Mouse (Mus musculus) liver, embryonic 14.5 days (tissue): Measurements from ENCODE around the gene Cdh8. TPM values are rescaled to one million over a fixed set of nuclear protein-coding genes. Genes with fewer than 3 reads are reported as not detected.

Experiments used
- ATAC-seq: fragments of 200-750 bp; cut with Nextera tagmentation; 2 replicates; pipeline ENCODE4 v1.8.0; 2017; ENCODE audit warnings: moderate number of reproducible peaks, mild to moderate bottlenecking, moderate library complexity; ENCODE audit not compliant: insufficient read depth
- DNase-seq, 3 experiments: peaks; one replicate each; pipeline ENCODE4 v3.0.0-alpha.2; 2012 to 2013; ENCODE audit warnings: low read depth in 3 of 3, low spot score in 3 of 3
- H3K27ac ChIP-seq: fragments of 300-500 bp; sonication (generic); 2 replicates; pipeline ENCODE4 v1.5.1; 2014; ENCODE audit warnings: moderate library complexity, mild to moderate bottlenecking, control low read depth, inconsistent platforms
- H3K27me3 ChIP-seq: fragments of 300-500 bp; sonication (generic); 2 replicates; pipeline ENCODE4 v1.6.1; 2014; ENCODE audit warnings: mild to moderate bottlenecking, low read length, moderate library complexity; ENCODE audit not compliant: control insufficient read depth, insufficient read depth
- H3K36me3 ChIP-seq: fragments of 300-500 bp; sonication (generic); replicated peaks from 2 replicates; pipeline ENCODE4 v1.6.1; 2014; ENCODE audit warnings: low read depth; ENCODE audit not compliant: control insufficient read depth, insufficient read depth
- H3K4me1 ChIP-seq, 2 experiments: fragments of 200-500 bp in 1 of 2; fragments of 300-500 bp in 1 of 2; sonication (generic) in 1 of 2; replicated peaks; 2 replicates each; pipeline ENCODE4 v1.6.1; 2012 to 2014; ENCODE audit warnings: antibody characterized with exemption in 1 of 2, inconsistent platforms in 1 of 2, low read length in 1 of 2; ENCODE audit not compliant: control insufficient read depth in 2 of 2, insufficient read depth in 2 of 2
- H3K4me2 ChIP-seq: fragments of 300-500 bp; sonication (generic); 2 replicates; pipeline ENCODE4 v1.6.1; 2014; ENCODE audit warnings: low read depth, mild to moderate bottlenecking, control low read depth, moderate library complexity
- H3K4me3 ChIP-seq, 2 experiments: fragments of 200-500 bp in 1 of 2; fragments of 300-500 bp in 1 of 2; sonication (generic) in 1 of 2; 2 replicates each; pipeline ENCODE4 v1.5.1; 2012 to 2014; ENCODE audit warnings: low read depth in 2 of 2, low read length in 2 of 2, mild to moderate bottlenecking in 2 of 2, control low read depth in 1 of 2, inconsistent platforms in 1 of 2, moderate library complexity in 1 of 2; ENCODE audit not compliant: insufficient read depth in 1 of 2
- H3K9ac ChIP-seq: fragments of 300-500 bp; sonication (generic); replicated peaks from 2 replicates; pipeline ENCODE4 v1.6.1; 2014; ENCODE audit warnings: mild to moderate bottlenecking, control low read depth, moderate library complexity
- H3K9me3 ChIP-seq: fragments of 300-500 bp; sonication (generic); 2 replicates; pipeline ENCODE4 v1.6.1; 2016; ENCODE audit warnings: low read length, mixed read lengths; ENCODE audit not compliant: control insufficient read depth
- CTCF ChIP-seq: IDR thresholded peaks from 2 replicates; pipeline ENCODE4 v1.5.1; 2016; ENCODE audit warnings: antibody characterized with exemption, low read depth, control low read depth
- EP300 ChIP-seq: IDR thresholded peaks from 2 replicates; pipeline ENCODE4 v1.6.1; 2016; ENCODE audit warnings: antibody characterized with exemption, low read depth
- whole genome bisulfite sequencing: fragments of 180-500 bp; shearing (Covaris S2); extraction: QIAGEN DNeasy Blood & Tissue Kit; methylation state at CpG from one replicate; pipeline ENCODE4 v1.1.7; 2014; ENCODE audit not compliant: insufficient replicate concordance; 5-methylcytosine and 5-hydroxymethylcytosine counted together
- polyA plus RNA-seq, 2 experiments: library from polyadenylated mRNA; depleted of rRNA in 1 of 2; stranded (reverse) in 1 of 2; unstranded in 1 of 2; fragments of >200 nt; fragmentation: Nextera tagmentation in 1 of 2; extraction: Ambion mirVana in 1 of 2; gene quantifications; 2 replicates each; pipeline versions ENCODE4 v1.2.1 to v1.2.3; 2012 to 2014

Cdh8 gene
- polyA plus RNA-seq (2012; rRNA removed) = 0.01 and 0.03 TPM in 2 replicates
- polyA plus RNA-seq (2014; fragmentation: Nextera tagmentation; extraction: Ambion mirVana) = not detected in 2 replicates

DNA sequence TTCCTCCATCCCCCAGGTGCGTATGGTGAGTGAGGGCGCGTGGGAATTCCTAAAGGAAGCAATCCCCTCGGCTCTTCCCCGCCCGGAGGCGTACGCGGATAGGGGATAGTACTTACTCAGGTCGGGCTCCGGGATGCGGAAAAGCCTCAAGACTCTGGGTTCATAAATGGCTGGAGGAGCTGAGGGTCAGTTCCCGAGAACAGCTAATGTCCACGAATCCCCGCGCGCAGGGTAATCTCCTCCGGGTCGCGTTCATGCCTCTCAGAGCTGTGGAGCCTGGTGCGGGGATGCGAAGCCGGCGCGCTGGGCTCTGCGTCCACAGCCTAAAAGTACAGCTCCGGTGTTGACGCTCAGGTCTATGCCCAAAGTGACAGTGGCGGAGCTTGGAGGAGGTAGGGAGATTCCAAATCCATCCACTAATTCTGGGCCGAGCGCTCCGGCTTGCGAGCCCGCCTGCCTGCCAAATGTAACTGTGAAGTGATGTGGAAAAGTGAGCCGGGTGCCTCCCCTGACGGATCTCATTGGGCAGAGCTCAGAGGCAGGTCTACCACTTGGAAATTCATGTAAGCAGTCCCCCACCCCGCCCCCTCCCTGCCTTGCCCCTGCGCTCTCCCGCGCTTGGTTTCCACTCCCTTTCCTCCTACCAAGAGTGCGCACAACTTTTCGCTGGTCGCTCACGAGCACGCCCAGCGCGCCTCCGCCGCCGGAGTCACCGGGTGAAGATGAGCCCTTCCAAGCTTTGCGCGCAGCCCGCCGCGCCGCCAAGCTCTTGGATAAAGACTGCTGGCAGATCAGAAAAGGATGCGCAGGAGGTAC is at the start of gene Cdh8:
TSS of gene Cdh8 (minus strand) at position 506 of the 816 bp plus-strand sequence.
- Histone ChIP-seq H3K27ac (no peak within 1 kb of the TSS), H3K9ac (no peak within 1 kb of the TSS), H3K4me1 (no peaks in the 10 kb centered on the region), H3K4me2 (no peak within 1 kb of the TSS), H3K9me3 (no peaks in the 10 kb centered on the region), H3K4me3 (no peak within 1 kb of the TSS), H3K36me3 (no peaks in the 10 kb centered on the region), H3K27me3 (peaks cover 20% of the 10 kb centered on the region)
- WGBS = 2% methylated on average over 58 of the region's 58 CpGs
- TF ChIP-seq CTCF = no peak
- TF ChIP-seq EP300 = no peak
- ATAC-seq = no peak
- no peak for DNase-seq

DNA sequence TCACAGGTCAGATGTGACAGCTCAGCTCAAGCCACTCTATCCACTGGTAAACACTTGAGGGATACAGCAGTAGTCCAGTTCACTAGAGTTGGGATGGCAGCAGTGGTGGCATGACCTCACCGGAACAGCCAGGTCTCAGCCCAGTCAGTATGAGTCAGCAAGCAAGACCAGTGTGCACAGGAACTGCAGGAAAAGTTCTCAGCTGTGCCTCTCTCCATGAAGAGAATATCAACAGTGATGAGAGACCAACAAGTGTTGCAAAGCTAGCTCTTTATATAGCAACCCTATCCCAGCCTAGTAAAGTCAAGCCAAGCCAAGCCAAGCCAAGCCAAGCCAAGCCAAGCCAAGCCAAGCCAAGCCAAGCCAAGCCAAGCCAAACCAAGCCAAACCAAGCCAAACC is 30.2 kb upstream of the Cdh8 start:
- H3K9me3 ChIP-seq = no peaks in the 10 kb centered on the region
- no peak for TF ChIP-seq CTCF
- ATAC-seq = no peak

DNA sequence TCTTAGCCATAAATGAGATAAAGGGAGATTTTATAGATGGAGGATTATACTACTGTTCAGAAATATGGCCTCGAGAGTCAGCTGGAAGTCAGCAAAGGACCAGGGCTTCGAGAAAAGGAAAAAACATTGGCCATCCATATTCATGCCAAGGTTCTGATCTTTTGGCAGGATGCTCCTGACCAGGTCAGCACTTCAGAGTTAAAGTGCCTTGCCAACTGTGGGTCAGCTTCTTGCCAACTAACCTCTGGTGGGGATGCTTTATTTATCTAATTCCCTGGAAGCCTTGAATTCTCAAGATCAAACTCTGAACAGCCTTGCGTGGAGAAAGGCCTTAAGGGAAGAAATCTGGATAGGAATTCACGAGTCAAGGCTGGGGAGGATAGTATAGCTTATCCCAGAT is 9.6 kb upstream of the Cdh8 start:
- WGBS = 43% methylated on average over 4 of the region's 4 CpGs
- Histone ChIP-seq H3K9me3 (no peaks in the 10 kb centered on the region), H3K9ac (no peak overlapping the region)

More for the DNA sequence above, 30.2 kb upstream of the Cdh8 start:
- WGBS = 81% methylated on average over 1 of the region's 1 CpGs
- H3K4me2 ChIP-seq = no peak overlapping the region
- no peak overlapping the region for H3K4me3 ChIP-seq
- no peak overlapping the region for H3K9ac ChIP-seq
- DNase-seq = no peak
- H3K27ac ChIP-seq = no peak overlapping the region
- no peaks in the 10 kb centered on the region for H3K36me3 ChIP-seq
- no peaks in the 10 kb centered on the region for H3K27me3 ChIP-seq
- H3K4me1 ChIP-seq = no peaks in the 10 kb centered on the region

DNA sequence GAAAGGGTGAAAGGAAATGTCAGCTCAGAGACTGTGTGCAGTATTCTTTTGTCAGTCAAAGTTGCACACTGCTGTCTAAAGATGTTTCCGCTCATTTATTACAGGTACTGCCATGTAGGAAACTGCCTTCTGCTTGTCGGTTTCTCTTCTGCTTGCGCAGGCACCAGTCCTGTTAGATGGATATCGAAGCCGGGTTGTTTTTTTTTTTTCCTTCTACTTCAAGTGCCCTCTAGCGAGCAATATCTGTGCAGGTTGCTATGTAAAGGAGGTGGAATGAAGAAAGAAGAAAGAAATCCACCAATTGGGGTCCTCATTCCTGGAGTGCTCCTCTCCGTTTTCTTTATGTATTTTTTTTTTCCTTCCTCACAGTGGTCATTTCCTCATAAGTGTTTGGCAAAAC is 5.2 kb upstream of the Cdh8 start:
- no peaks in the 10 kb centered on the region for H3K9me3 ChIP-seq
- no peak for ATAC-seq
- WGBS = 39% methylated on average over 7 of the region's 7 CpGs
- TF ChIP-seq EP300 (no peak), CTCF (no peak)
- H3K4me2 ChIP-seq = no peak overlapping the region
- no peak for DNase-seq
- H3K27ac ChIP-seq = no peak overlapping the region
- no peak overlapping the region for H3K4me3 ChIP-seq
- H3K27me3 ChIP-seq = peaks cover 5% of the 10 kb centered on the region
- H3K9ac ChIP-seq = no peak overlapping the region
- H3K4me1 ChIP-seq = no peaks in the 10 kb centered on the region
- no peaks in the 10 kb centered on the region for H3K36me3 ChIP-seq

More for the DNA sequence above, 9.6 kb upstream of the Cdh8 start:
- Histone ChIP-seq H3K4me1 (no peaks in the 10 kb centered on the region), H3K27me3 (no peaks in the 10 kb centered on the region), H3K27ac (no peak overlapping the region), H3K4me2 (no peak overlapping the region), H3K36me3 (no peaks in the 10 kb centered on the region), H3K4me3 (no peak overlapping the region)
- no peak for DNase-seq
- TF ChIP-seq CTCF (no peak), EP300 (no peak)
- no peak for ATAC-seq

DNA sequence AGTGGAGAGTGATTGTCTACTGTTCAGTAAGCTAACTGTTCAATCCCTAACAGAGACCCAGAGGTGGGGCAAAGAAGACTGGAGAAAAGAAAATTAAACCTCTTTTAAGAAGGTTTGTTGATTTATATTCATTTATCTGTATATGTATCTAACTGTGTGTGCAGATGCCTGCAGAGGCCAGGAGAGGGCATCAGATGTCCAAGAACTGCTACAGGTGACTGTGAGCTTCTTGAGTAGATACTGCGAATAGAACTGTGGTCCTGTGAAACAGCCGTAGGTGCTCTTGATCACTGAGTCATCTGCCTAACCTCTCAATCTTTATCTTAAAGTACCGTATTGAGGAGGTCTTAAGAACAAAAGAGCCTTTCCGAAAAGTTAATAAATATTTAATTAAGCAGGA is 3.5 kb upstream of the Cdh8 start:
- Histone ChIP-seq H3K4me1 (no peaks in the 10 kb centered on the region), H3K4me2 (no peak overlapping the region), H3K27me3 (peaks cover 20% of the 10 kb centered on the region), H3K36me3 (no peaks in the 10 kb centered on the region), H3K9me3 (no peaks in the 10 kb centered on the region), H3K4me3 (no peak overlapping the region), H3K27ac (no peak overlapping the region), H3K9ac (no peak overlapping the region)
- WGBS = 66% methylated on average over 4 of the region's 4 CpGs
- TF ChIP-seq CTCF (no peak), EP300 (no peak)
- no peak for DNase-seq
- ATAC-seq = no peak
